Mouse (Mus musculus) left cerebral cortex, adult 2 months (tissue): ENCODE data around the gene Ctf2. TPM values are rescaled to one million over a fixed set of nuclear protein-coding genes. Genes with fewer than 3 reads are reported as not detected.
"Not testable (repeated sequence)": the region's sequence is repeated elsewhere in the genome, so short reads cannot be mapped to it uniquely, and the experiment has no call there.

ENCODE experiments used
- DNase-seq, 2 experiments: peaks; one replicate each; pipeline ENCODE4 v3.0.0; 2021 to 2022; ENCODE audit warnings: low spot score in 2 of 2, mixed read lengths in 1 of 2; ENCODE audit errors: extremely low spot score in 1 of 2
- H3K27ac ChIP-seq: fragments of 200-600 bp; 2 replicates; pipeline ENCODE4 v1.8.1; 2022
- H3K4me3 ChIP-seq: fragments of 200-600 bp; 2 replicates; pipeline ENCODE4 v1.8.1; 2022
- CTCF ChIP-seq: fragments of 200-600 bp; IDR thresholded peaks from 2 replicates; pipeline ENCODE4 v1.8.1; 2022; ENCODE audit warnings: antibody characterized with exemption, mild to moderate bottlenecking, moderate library complexity
- intact Hi-C: fragments of 180-260 bp; cut with DNase I; formaldehyde crosslinking; loops from one replicate; pipeline ENCODE4 v1.15.1; 2025
- total RNA-seq, 2 experiments: library from RNA; stranded (reverse); gene quantifications; 2 replicates each; pipeline ENCODE4 v1.2.3; 2021

Ctf2 gene
- total RNA-seq, 2 experiments from 2014 or later, result not detected

GRCm38 (mm10) chr7:127708207-127709078 is 23.5 kb downstream of the Ctf2 start, which contains the start of gene Bcl7c:
Gene Bcl7c, minus strand, starts transcription at chr7:127708933.
- Histone ChIP-seq H3K27ac (peak within 1 kb of the TSS; percentile 92), H3K4me3 (peak within 1 kb of the TSS; percentile 92)
- intact Hi-C loops, result loop anchor here (1.0 to 2.0 kb wide), 2 partner anchors 14 to 33 kb away; no protein-coding TSS in a partner anchor
- peak; percentile 87 for DNase-seq
- peak; percentile 60 for TF ChIP-seq CTCF

GRCm38 (mm10) chr7:127707957-127708206 is 24.1 kb downstream of the Ctf2 start:
- TF ChIP-seq CTCF, result no peak
- intact Hi-C loops, result loop anchor here (1.0 to 2.0 kb wide), 2 partner anchors 13 to 33 kb away; no protein-coding TSS in a partner anchor
- Histone ChIP-seq H3K27ac (peak overlapping the region; percentile 92), H3K4me3 (peak overlapping the region; percentile 92)
- no peak for DNase-seq

- no peak for TF ChIP-seq CTCF
- intact Hi-C loops, result no loop called here
- no peak for DNase-seq
- peak overlapping the region; percentile 92 for H3K27ac ChIP-seq
- H3K4me3 ChIP-seq, result peak overlapping the region; percentile 92
Observed at GRCm38 (mm10) chr7:127707045-127707956, 24.7 kb downstream of the Ctf2 start.

- intact Hi-C loops, result no loop called here
- no peak overlapping the region for H3K27ac ChIP-seq
- no peak for DNase-seq
- TF ChIP-seq CTCF, result no peak
- H3K4me3 ChIP-seq, result no peak overlapping the region
Observed at GRCm38 (mm10) chr7:127705706-127706105, 26.3 kb downstream of the Ctf2 start.

GRCm38 (mm10) chr7:127704598-127704997 is 27.4 kb downstream of the Ctf2 start:
- H3K4me3 ChIP-seq, result no peak overlapping the region
- no peak for TF ChIP-seq CTCF
- no peak for DNase-seq
- intact Hi-C loops, result no loop called here
- H3K27ac ChIP-seq, result no peak overlapping the region

GRCm38 (mm10) chr7:127703561-127704178 is 28.3 kb downstream of the Ctf2 start:
- intact Hi-C loops, result no loop called here
- Histone ChIP-seq H3K27ac (no peak overlapping the region), H3K4me3 (no peak overlapping the region)
- DNase-seq, result no peak
- TF ChIP-seq CTCF, result no peak

- DNase-seq, result no peak
- Histone ChIP-seq H3K27ac (no peak overlapping the region), H3K4me3 (no peak overlapping the region)
- TF ChIP-seq CTCF, result no peak
- intact Hi-C loops, result no loop called here
Observed at GRCm38 (mm10) chr7:127700712-127701331, 31.1 kb downstream of the Ctf2 start.

- Histone ChIP-seq H3K4me3 (no peak overlapping the region), H3K27ac (no peak overlapping the region)
- intact Hi-C loops, result no loop called here
- no peak for DNase-seq
- TF ChIP-seq CTCF, result no peak
Observed at GRCm38 (mm10) chr7:127698986-127699385, 33.0 kb downstream of the Ctf2 start.

GRCm38 (mm10) chr7:127693730-127694129 is 38.2 kb downstream of the Ctf2 start:
- H3K4me3 ChIP-seq, H3K27ac ChIP-seq, DNase-seq: not testable (repeated sequence)
- intact Hi-C loops, result loop anchor here (2.0 kb wide), 1 partner anchor 15 kb away; the partner anchor contains the start of gene Bcl7c

GRCm38 (mm10) chr7:127693290-127693689 is 38.7 kb downstream of the Ctf2 start:
- no peak for DNase-seq
- TF ChIP-seq CTCF, result no peak
- Histone ChIP-seq H3K27ac (no peak overlapping the region), H3K4me3 (no peak overlapping the region)
- intact Hi-C loops, result no loop called here
